Mouse (Mus musculus): ENCODE data around the gene Zfp503.

DNA sequence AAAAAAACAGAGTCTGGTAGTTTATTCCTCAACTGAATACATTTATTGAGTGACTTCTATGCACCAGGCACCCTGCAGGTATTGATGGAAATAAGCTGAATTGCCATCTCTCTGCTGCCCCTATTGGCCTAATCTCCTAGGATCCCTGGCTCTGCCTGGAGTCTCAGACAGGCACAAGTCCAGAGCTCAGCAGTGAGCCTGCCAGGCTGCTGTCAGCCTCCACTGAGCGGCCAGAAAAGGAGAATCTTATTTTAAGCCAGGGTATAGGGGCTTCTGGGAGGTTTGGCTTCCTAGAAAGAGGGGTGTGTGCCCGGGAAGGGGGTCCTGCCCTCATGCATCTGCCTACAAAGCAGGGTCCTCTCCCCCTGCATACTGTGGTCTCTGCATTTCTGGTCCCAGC, 31.5 kb upstream of the Zfp503 start:
- TF ChIP-seq POLR2A (IDR thresholded peaks at IDR 0.05; ENCODE audit: low read depth, low read length) (no peak), CTCF (IDR thresholded peaks at IDR 0.05; ENCODE audit: extremely low read depth, insufficient read depth, insufficient read length, insufficient replicate concordance) (no peak)

Data from spleen, adult 2 months (tissue).